Comparison of ENCODE assay signal across 9 mouse cellular contexts in genomic region chr14:47529019-47529418, GRCm38 (mm10). TPM values are rescaled to one million over a fixed set of nuclear protein-coding genes. Genes with fewer than 3 reads are reported as not detected.
DNase-seq lines count a peak whose midpoint lies in the region; ATAC-seq and TF ChIP-seq lines count a peak whose summit lies in the region.
"Had no signal": no experiment of that assay in that cellular context is flagged by ENCODE, and none has a peak within 500 bp of the region (broad histone marks: within the 10 kb centered on the region; RNA-seq: fewer than 3 reads in every experiment).

No protein-coding gene starts in this region.

- no peak overlapping the region for H3K9ac ChIP-seq in heart, embryonic 11.5 days (ENCODE audit: low read depth, low read length)
- no peak overlapping the region for H3K9ac ChIP-seq in ES-E14 (ENCODE audit: insufficient read depth, low read depth, low read length, poor library complexity, severe bottlenecking)
- H3K9ac ChIP-seq: limb, embryonic 12.5 days had no signal

- no peak overlapping the region for H3K4me3 ChIP-seq in heart, embryonic 11.5 days (ENCODE audit: low read depth, low read length)
- no peak overlapping the region for H3K4me3 ChIP-seq in ES-E14 (ENCODE audit: insufficient read depth in 1 of 2, low read depth in 1 of 2, low read length in 2 of 2, poor library complexity in 1 of 2, severe bottlenecking in 1 of 2)
- no peak overlapping the region for H3K4me3 ChIP-seq in lung, adult 2 months (replicated peaks; ENCODE audit: extremely low read depth, low read depth, low read length)
- H3K4me3 ChIP-seq: limb, embryonic 12.5 days had no signal

- H3K4me2 ChIP-seq in heart, embryonic 11.5 days = no peak overlapping the region
- H3K4me2 ChIP-seq: limb, embryonic 12.5 days had no signal

- peaks cover 31% of the 10 kb centered on the region for H3K4me1 ChIP-seq in heart, embryonic 11.5 days (ENCODE audit: control insufficient read depth, insufficient read depth, low read length)
- H3K4me1 ChIP-seq in ES-E14 (ENCODE audit: control insufficient read depth in 2 of 2, insufficient read depth in 2 of 2, low read length in 2 of 2, poor library complexity in 1 of 2) = peaks cover 0 to 10% of the 10 kb centered on the region in 2 experiments; a peak in 1 of 4 replicates
- H3K4me1 ChIP-seq in lung, adult 2 months (ENCODE audit: control insufficient read depth, insufficient read depth, low read length) = peaks cover 4% of the 10 kb centered on the region; the same call in 1 of the 2 replicates

- WGBS in heart, embryonic 11.5 days (ENCODE audit: insufficient replicate concordance) = 34% methylated on average over 8 of the region's 8 CpGs
- WGBS in lung, adult 2 months = 34% methylated on average over 8 of the region's 8 CpGs

- DNase-seq in heart, adult 18-20 months = peak; percentile 73 to 78
- peak; percentile 66 for DNase-seq in ES-E14 (ENCODE audit: low read depth, low spot score)
- DNase-seq in c-Kit-positive CD71-positive TER-119-positive erythroid progenitor cells, embryonic 14.5 days (ENCODE audit: low spot score) = peak; percentile 81
- DNase-seq in kidney, postnatal 10 days = peak; percentile 72
- DNase-seq in lung, adult 2 months = peak; percentile 51
- DNase-seq in spleen, postnatal 36 days (ENCODE audit: low spot score in 2 of 2) = peak; percentile 46 to 67

- in situ Hi-C loops in ES-E14 (cut with MboI; ENCODE audit: low sequenced_read_pairs in 2 of 2, unreplicated experiment in 2 of 2) = no loop called here

- peaks cover 2% of the 10 kb centered on the region; the same call in 1 of the 2 replicates for H3K36me3 ChIP-seq in heart, embryonic 11.5 days (ENCODE audit: control insufficient read depth, insufficient read depth, low read length)
- peaks cover 9% of the 10 kb centered on the region for H3K36me3 ChIP-seq in ES-E14 (ENCODE audit: control insufficient read depth, insufficient read depth, low read length, poor library complexity, severe bottlenecking)

- H3K9me3 ChIP-seq in heart, embryonic 11.5 days (replicated peaks; ENCODE audit: control insufficient read depth, low read length) = no peaks in the 10 kb centered on the region
- H3K9me3 ChIP-seq in ES-E14 (ENCODE audit: control insufficient read depth, insufficient read depth, low read depth, low read length) = no peaks in the 10 kb centered on the region
- H3K9me3 ChIP-seq: limb, embryonic 12.5 days had no signal

- TF ChIP-seq POLR2A in lung, adult 2 months (IDR thresholded peaks at IDR 0.05; ENCODE audit: borderline replicate concordance, extremely low read depth, low read depth, low read length) = no peak

- no peak for ATAC-seq in heart, embryonic 11.5 days (replicated peaks; ENCODE audit: insufficient number of reproducible peaks, low FRiP score, low TSS enrichment)
- peak; percentile 38 for ATAC-seq in frontal cortex, adult (ENCODE audit: low TSS enrichment)

- TF ChIP-seq CTCF in lung, adult 2 months (IDR thresholded peaks at IDR 0.05; ENCODE audit: insufficient read depth, low read length) = peak; percentile 84

- no peaks in the 10 kb centered on the region for H3K27me3 ChIP-seq in heart, embryonic 11.5 days (ENCODE audit: control insufficient read depth, insufficient read depth, low read length)
- H3K27me3 ChIP-seq: limb, embryonic 12.5 days had no signal

- no peak overlapping the region for H3K27ac ChIP-seq in heart, embryonic 11.5 days (ENCODE audit: low read depth, low read length)
- H3K27ac ChIP-seq in ES-E14 (ENCODE audit: insufficient read depth, low read depth, low read length, poor library complexity, severe bottlenecking) = no peak overlapping the region
- H3K27ac ChIP-seq: limb, embryonic 12.5 days had no signal

TF ChIP-seq in ES-E14, 5 proteins besides CTCF, POLR2A, EP300 and RAD21:
- TF ChIP-seq ZC3H11A (IDR thresholded peaks at IDR 0.05; ENCODE audit: borderline replicate concordance, low read depth, low read length) = no peak
- no peak for TF ChIP-seq ZNF384 (IDR thresholded peaks at IDR 0.05; ENCODE audit: low read depth, low read length)
- TF ChIP-seq HCFC1 (IDR thresholded peaks at IDR 0.05; ENCODE audit: borderline replicate concordance, insufficient read depth, low read length) = no peak
- no peak for TF ChIP-seq MAFK (IDR thresholded peaks at IDR 0.05; ENCODE audit: insufficient read depth, low read depth, low read length)
- TF ChIP-seq CHD2 (IDR thresholded peaks at IDR 0.05; ENCODE audit: low read depth, low read length) = no peak

RNA-seq across cellular contexts. Expression of gene Atg14, which starts 41.4 kb away (rescaled TPM):
- 10 to 100 TPM in 1 of 2 experiments, 1 to 10 TPM in 1; 9.4 to 10.3 TPM for total RNA-seq in heart, adult 18-20 months (2021)
- polyA plus RNA-seq in heart, embryonic 11.5 days (2014; fragmentation: Nextera tagmentation; extraction: Ambion mirVana) = 9.6 and 10.1 TPM in 2 replicates
- total RNA-seq in ES-E14 (2012; rRNA removed) = 19.8 and 22.5 TPM in 2 replicates
- 8.9 and 11.4 TPM in 2 replicates for polyA plus RNA-seq in lung, adult 2 months (2012; rRNA removed)
